Mouse (Mus musculus): ENCODE data around the gene Txnrd1. TPM values are rescaled to one million over a fixed set of nuclear protein-coding genes. Genes with fewer than 3 reads are reported as not detected.

Txnrd1 gene
- polyA plus RNA-seq, 1 experiment from 2014 or later, result 124 TPM

- no peaks in the 10 kb centered on the region for H3K4me1 ChIP-seq (replicated peaks; ENCODE audit: control insufficient read depth, insufficient read depth, low read length)
- H3K4me2 ChIP-seq (replicated peaks), result no peak overlapping the region
- H3K27me3 ChIP-seq (ENCODE audit: control insufficient read depth, insufficient read depth, low read length), result no peaks in the 10 kb centered on the region
- H3K9ac ChIP-seq, result no peak overlapping the region
- no peak overlapping the region for H3K27ac ChIP-seq
- no peaks in the 10 kb centered on the region for H3K9me3 ChIP-seq (ENCODE audit: control insufficient read depth, low read length)
- 87% methylated on average over 3 of the region's 3 CpGs for WGBS
- H3K36me3 ChIP-seq (replicated peaks; ENCODE audit: control insufficient read depth, insufficient read depth), result no peaks in the 10 kb centered on the region
- no peak for DNase-seq (ENCODE audit: low spot score)
- ATAC-seq (ENCODE audit: low FRiP score), result no peak
- no peak overlapping the region for H3K4me3 ChIP-seq (replicated peaks; ENCODE audit: low read length)
Observed at GRCm38 (mm10) chr10:82835898-82836297, 2.1 kb downstream of the Txnrd1 start.

GRCm38 (mm10) chr10:82838390-82838789, 4.6 kb downstream of the Txnrd1 start:
- H3K36me3 ChIP-seq (replicated peaks; ENCODE audit: control insufficient read depth, insufficient read depth), result no peaks in the 10 kb centered on the region
- DNase-seq (ENCODE audit: low spot score) (no peak), ATAC-seq (ENCODE audit: low FRiP score) (no peak)
- no peak overlapping the region for H3K27ac ChIP-seq
- no peak overlapping the region for H3K4me3 ChIP-seq (replicated peaks; ENCODE audit: low read length)
- H3K27me3 ChIP-seq (ENCODE audit: control insufficient read depth, insufficient read depth, low read length), result no peaks in the 10 kb centered on the region
- H3K9ac ChIP-seq, result no peak overlapping the region
- H3K9me3 ChIP-seq (ENCODE audit: control insufficient read depth, low read length), result no peaks in the 10 kb centered on the region
- 87% methylated on average over 7 of the region's 7 CpGs for WGBS
- H3K4me1 ChIP-seq (replicated peaks; ENCODE audit: control insufficient read depth, insufficient read depth, low read length), result no peaks in the 10 kb centered on the region
- H3K4me2 ChIP-seq (replicated peaks), result no peak overlapping the region

DNA sequence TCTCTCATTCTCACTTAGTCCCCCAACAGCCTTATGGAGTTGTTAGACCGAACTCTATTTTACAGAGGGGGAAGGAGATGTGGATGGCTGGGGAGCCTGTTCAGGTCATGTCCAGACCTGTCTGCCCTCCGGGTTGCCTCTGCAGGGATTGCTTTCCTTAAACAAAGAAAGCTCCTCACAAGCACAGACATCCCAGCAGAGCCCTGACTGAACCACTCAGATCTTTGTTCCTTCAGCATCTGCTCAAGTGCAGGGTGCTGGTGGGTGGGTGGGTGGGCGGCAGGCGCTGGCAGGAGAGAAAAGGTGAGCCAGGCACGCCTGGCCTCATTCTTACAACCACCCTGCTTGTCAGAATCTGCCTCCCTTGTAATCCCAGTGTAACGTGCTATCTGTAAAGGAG, 10.3 kb downstream of the Txnrd1 start:
- Histone ChIP-seq H3K9ac (no peak overlapping the region), H3K27me3 (ENCODE audit: control insufficient read depth, insufficient read depth, low read length) (no peaks in the 10 kb centered on the region), H3K4me1 (replicated peaks; ENCODE audit: control insufficient read depth, insufficient read depth, low read length) (no peaks in the 10 kb centered on the region), H3K4me2 (replicated peaks) (no peak overlapping the region), H3K4me3 (replicated peaks; ENCODE audit: low read length) (no peak overlapping the region), H3K27ac (no peak overlapping the region), H3K36me3 (replicated peaks; ENCODE audit: control insufficient read depth, insufficient read depth) (no peaks in the 10 kb centered on the region), H3K9me3 (ENCODE audit: control insufficient read depth, low read length) (no peaks in the 10 kb centered on the region)
- ATAC-seq (ENCODE audit: low FRiP score) (no peak), DNase-seq (ENCODE audit: low spot score) (no peak)
- 68% methylated on average over 6 of the region's 6 CpGs for WGBS

GRCm38 (mm10) chr10:82844731-82845130, 11.0 kb downstream of the Txnrd1 start:
- no peaks in the 10 kb centered on the region for H3K4me1 ChIP-seq (replicated peaks; ENCODE audit: control insufficient read depth, insufficient read depth, low read length)
- no peak overlapping the region for H3K4me3 ChIP-seq (replicated peaks; ENCODE audit: low read length)
- H3K27ac ChIP-seq, result no peak overlapping the region
- 87% methylated on average over 8 of the region's 8 CpGs for WGBS
- ATAC-seq (ENCODE audit: low FRiP score) (no peak), DNase-seq (ENCODE audit: low spot score) (no peak)
- no peak overlapping the region for H3K9ac ChIP-seq
- H3K27me3 ChIP-seq (ENCODE audit: control insufficient read depth, insufficient read depth, low read length), result no peaks in the 10 kb centered on the region
- H3K36me3 ChIP-seq (replicated peaks; ENCODE audit: control insufficient read depth, insufficient read depth), result no peaks in the 10 kb centered on the region
- no peak overlapping the region for H3K4me2 ChIP-seq (replicated peaks)
- H3K9me3 ChIP-seq (ENCODE audit: control insufficient read depth, low read length), result no peaks in the 10 kb centered on the region

DNA sequence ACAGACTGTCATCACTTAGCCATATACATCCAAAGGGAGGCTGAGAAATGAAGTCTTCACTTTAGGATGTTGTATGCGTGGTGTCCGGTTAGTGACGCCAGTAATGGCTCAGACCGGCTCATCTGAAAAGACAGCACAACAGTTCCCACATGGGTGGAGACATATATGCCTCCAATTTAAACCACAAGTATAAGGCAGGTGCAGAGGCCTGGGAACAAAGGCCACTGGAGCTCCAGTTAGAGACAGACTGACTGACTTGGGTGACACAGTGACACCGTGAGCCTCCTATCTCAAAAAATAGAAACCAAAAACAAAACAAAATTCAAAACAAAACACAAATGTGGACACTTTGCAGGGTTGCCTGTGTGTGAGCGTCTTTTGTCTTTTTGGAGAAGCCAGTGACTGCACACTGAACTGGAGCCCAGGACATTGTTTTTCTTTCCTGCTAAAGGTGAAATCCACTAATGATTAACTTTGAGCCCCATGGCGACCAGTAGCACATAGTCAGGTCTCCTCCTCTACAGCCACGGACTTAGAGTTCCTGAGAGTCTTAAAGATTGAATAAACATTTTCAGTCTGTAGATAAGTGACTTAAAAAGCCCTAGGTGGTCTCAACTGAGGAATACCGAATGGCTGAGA, 14.2 kb downstream of the Txnrd1 start:
- WGBS, result 76% methylated on average over 9 of the region's 9 CpGs
- DNase-seq (ENCODE audit: low spot score) (no peak), ATAC-seq (ENCODE audit: low FRiP score) (no peak)
- Histone ChIP-seq H3K4me3 (replicated peaks; ENCODE audit: low read length) (no peak overlapping the region), H3K4me2 (replicated peaks) (no peak overlapping the region), H3K4me1 (replicated peaks; ENCODE audit: control insufficient read depth, insufficient read depth, low read length) (no peaks in the 10 kb centered on the region), H3K27me3 (ENCODE audit: control insufficient read depth, insufficient read depth, low read length) (no peaks in the 10 kb centered on the region), H3K27ac (no peak overlapping the region), H3K36me3 (replicated peaks; ENCODE audit: control insufficient read depth, insufficient read depth) (no peaks in the 10 kb centered on the region), H3K9ac (no peak overlapping the region), H3K9me3 (ENCODE audit: control insufficient read depth, low read length) (no peaks in the 10 kb centered on the region)

DNA sequence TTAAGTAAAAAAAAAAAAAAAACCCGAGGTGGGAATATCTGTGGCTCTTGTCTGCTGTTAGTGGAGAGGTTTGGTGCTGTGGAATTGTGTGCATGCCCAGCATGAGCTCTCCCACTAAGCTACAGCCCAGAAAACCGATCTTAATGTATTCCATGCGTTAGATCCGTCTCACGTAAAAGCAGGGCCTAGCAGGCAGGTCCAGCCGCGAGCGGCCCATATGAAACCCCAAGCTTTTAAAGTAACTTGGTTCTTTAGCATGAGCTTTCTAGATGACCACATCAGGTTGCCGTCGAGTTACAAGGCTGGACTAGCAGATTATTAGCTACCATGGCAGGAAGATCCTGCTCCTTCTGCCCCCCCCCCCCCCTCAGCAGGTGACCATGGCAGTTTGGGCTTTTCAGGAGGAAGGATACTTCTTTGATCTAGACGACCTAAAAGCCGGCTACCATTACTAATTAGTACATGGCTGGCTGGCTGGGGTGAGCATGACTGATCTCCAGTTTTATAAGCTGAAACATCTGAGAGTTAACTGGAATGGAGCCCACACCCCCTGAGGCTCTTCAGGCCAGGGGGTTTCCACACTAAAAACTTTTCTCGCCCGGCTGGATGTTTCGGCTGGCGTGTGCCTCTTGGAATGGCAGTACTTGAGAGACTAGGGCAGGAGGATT, 16.1 kb downstream of the Txnrd1 start:
- Histone ChIP-seq H3K36me3 (replicated peaks; ENCODE audit: control insufficient read depth, insufficient read depth) (no peaks in the 10 kb centered on the region), H3K27ac (no peak overlapping the region), H3K27me3 (ENCODE audit: control insufficient read depth, insufficient read depth, low read length) (no peaks in the 10 kb centered on the region), H3K4me1 (replicated peaks; ENCODE audit: control insufficient read depth, insufficient read depth, low read length) (no peaks in the 10 kb centered on the region), H3K4me2 (replicated peaks) (no peak overlapping the region), H3K4me3 (replicated peaks; ENCODE audit: low read length) (no peak overlapping the region), H3K9me3 (ENCODE audit: control insufficient read depth, low read length) (no peaks in the 10 kb centered on the region), H3K9ac (no peak overlapping the region)
- DNase-seq (ENCODE audit: low spot score), result no peak
- no peak for ATAC-seq (ENCODE audit: low FRiP score)
- 47% methylated on average over 16 of the region's 16 CpGs for whole genome bisulfite sequencing

GRCm38 (mm10) chr10:82850354-82850752, 16.6 kb downstream of the Txnrd1 start:
- Histone ChIP-seq H3K4me1 (replicated peaks; ENCODE audit: control insufficient read depth, insufficient read depth, low read length) (no peaks in the 10 kb centered on the region), H3K27ac (no peak overlapping the region), H3K9ac (no peak overlapping the region), H3K36me3 (replicated peaks; ENCODE audit: control insufficient read depth, insufficient read depth) (no peaks in the 10 kb centered on the region), H3K4me2 (replicated peaks) (no peak overlapping the region), H3K4me3 (replicated peaks; ENCODE audit: low read length) (no peak overlapping the region), H3K27me3 (ENCODE audit: control insufficient read depth, insufficient read depth, low read length) (no peaks in the 10 kb centered on the region), H3K9me3 (ENCODE audit: control insufficient read depth, low read length) (no peaks in the 10 kb centered on the region)
- 84% methylated on average over 5 of the region's 5 CpGs for WGBS
- ATAC-seq (ENCODE audit: low FRiP score) (no peak), DNase-seq (ENCODE audit: low spot score) (no peak)

DNA sequence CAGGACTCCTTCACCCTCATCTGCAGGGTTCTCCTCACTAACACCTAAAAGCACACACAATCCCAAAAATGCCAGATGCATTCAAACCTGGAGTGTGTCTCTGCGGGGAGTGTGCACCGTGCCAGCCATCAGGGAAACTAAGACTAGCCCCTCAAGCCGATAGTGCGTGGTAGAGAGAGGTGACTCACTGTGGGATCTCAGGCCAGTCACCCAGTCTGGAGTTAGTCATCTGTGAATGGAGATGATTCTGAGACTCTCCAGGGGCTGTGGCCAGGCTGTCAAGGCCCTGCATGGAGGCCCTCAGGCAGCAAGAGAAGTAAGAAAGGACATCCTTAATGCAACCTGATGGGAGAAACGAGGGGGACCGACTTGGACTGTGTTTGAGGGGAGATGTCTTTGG, 18.0 kb downstream of the Txnrd1 start:
- Histone ChIP-seq H3K27ac (no peak overlapping the region), H3K9me3 (ENCODE audit: control insufficient read depth, low read length) (no peaks in the 10 kb centered on the region), H3K36me3 (replicated peaks; ENCODE audit: control insufficient read depth, insufficient read depth) (no peaks in the 10 kb centered on the region), H3K4me3 (replicated peaks; ENCODE audit: low read length) (no peak overlapping the region), H3K4me1 (replicated peaks; ENCODE audit: control insufficient read depth, insufficient read depth, low read length) (no peaks in the 10 kb centered on the region), H3K27me3 (ENCODE audit: control insufficient read depth, insufficient read depth, low read length) (no peaks in the 10 kb centered on the region), H3K9ac (no peak overlapping the region), H3K4me2 (replicated peaks) (no peak overlapping the region)
- 88% methylated on average over 6 of the region's 6 CpGs for WGBS
- ATAC-seq (ENCODE audit: low FRiP score), result no peak
- DNase-seq (ENCODE audit: low spot score), result no peak

DNA sequence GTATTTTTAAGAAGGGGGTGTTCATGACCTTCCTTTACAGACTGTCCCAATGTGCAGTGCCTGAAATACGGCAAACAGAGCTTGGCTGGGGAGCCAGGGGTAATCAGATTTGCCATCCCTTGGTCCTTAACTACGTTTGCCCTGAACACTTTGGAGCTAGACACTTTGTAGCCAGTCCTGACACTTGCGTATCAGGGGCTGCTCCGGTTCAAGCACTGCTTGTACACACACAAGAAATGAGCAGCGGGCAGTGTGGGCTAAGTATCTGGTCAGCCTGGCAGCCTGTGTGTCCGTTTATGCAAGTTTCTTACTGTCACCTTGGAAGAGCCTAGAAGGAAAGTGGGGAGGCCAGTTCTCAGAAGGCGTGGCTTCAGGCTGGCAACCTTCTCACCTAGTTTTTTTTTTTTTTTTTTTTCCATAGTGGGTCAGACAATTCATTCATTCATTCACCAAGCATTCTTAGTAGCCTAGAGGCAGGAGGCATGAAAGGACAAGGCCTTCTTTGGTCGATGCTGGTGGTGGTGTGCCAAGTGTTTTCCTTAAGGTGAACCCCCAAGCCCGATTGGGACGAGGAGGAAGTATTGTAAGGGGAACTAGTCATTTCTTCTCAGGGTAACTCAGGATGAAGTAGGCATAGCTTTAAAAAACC, 24.4 kb downstream of the Txnrd1 start:
- H3K4me1 ChIP-seq (replicated peaks; ENCODE audit: control insufficient read depth, insufficient read depth, low read length), result peaks cover 20% of the 10 kb centered on the region
- peak overlapping the region; percentile 87 for H3K4me2 ChIP-seq (replicated peaks)
- peak overlapping the region; percentile 77 for H3K4me3 ChIP-seq (replicated peaks; ENCODE audit: low read length)
- ATAC-seq (ENCODE audit: low FRiP score) (no peak), DNase-seq (ENCODE audit: low spot score) (no peak)
- 57% methylated on average over 10 of the region's 10 CpGs for WGBS
- H3K9ac ChIP-seq, result peak overlapping the region; percentile 93; the same call in 1 of the 2 replicates
- H3K27ac ChIP-seq, result peak overlapping the region; percentile 92; the same call in 1 of the 2 replicates
- H3K27me3 ChIP-seq (ENCODE audit: control insufficient read depth, insufficient read depth, low read length), result no peaks in the 10 kb centered on the region
- H3K36me3 ChIP-seq (replicated peaks; ENCODE audit: control insufficient read depth, insufficient read depth), result no peaks in the 10 kb centered on the region
- no peaks in the 10 kb centered on the region for H3K9me3 ChIP-seq (ENCODE audit: control insufficient read depth, low read length)

Measured in hindbrain, embryonic 14.5 days (tissue).